Mouse (Mus musculus) CH12.LX (cell line): ENCODE data around the gene Podnl1. TPM values are rescaled to one million over a fixed set of nuclear protein-coding genes. Genes with fewer than 3 reads are reported as not detected.

Experiments used
- DNase-seq: peaks from one replicate; pipeline ENCODE4 v3.0.0-alpha.2; 2013; ENCODE audit errors: extremely low read depth
- H3K27ac ChIP-seq: 2 replicates; pipeline ENCODE4 v1.5.1; 2012; ENCODE audit warnings: low read depth, mild to moderate bottlenecking, control low read depth, moderate library complexity; ENCODE audit not compliant: insufficient read depth
- H3K27me3 ChIP-seq: replicated peaks from 2 replicates; pipeline ENCODE3; 2012; ENCODE audit warnings: inconsistent platforms
- H3K36me3 ChIP-seq, 2 experiments: replicated peaks in 1 of 2; 2 replicates each; pipeline versions ENCODE3 to v1.6.1; 2012; ENCODE audit warnings: inconsistent platforms in 1 of 2, low read length in 1 of 2, mild to moderate bottlenecking in 1 of 2, mixed read lengths in 1 of 2, moderate library complexity in 1 of 2; ENCODE audit not compliant: control insufficient read depth in 1 of 2, insufficient read depth in 1 of 2
- H3K4me1 ChIP-seq, 2 experiments: 2 replicates each; pipeline ENCODE4 v1.6.1; 2012; ENCODE audit warnings: inconsistent platforms in 1 of 2, moderate library complexity in 1 of 2; ENCODE audit not compliant: insufficient read depth in 2 of 2, control insufficient read depth in 1 of 2
- H3K4me2 ChIP-seq: 2 replicates; pipeline ENCODE4 v1.6.1; 2012; ENCODE audit warnings: low read depth, mild to moderate bottlenecking, control low read depth; ENCODE audit not compliant: poor library complexity, insufficient read depth, severe bottlenecking
- H3K4me3 ChIP-seq, 3 experiments: fragments of 150-350 bp in 1 of 3; sonication (generic) in 1 of 3; replicated peaks in 1 of 3; 2 replicates each; pipeline versions ENCODE3 to v1.5.1; 2011 to 2012; ENCODE audit warnings: low read depth in 2 of 3, low read length in 2 of 3, mild to moderate bottlenecking in 2 of 3, moderate library complexity in 2 of 3, control low read depth in 1 of 3, improper control_type of control experiment in 1 of 3, inconsistent platforms in 1 of 3, mixed read lengths in 1 of 3; ENCODE audit not compliant: poor library complexity in 1 of 3
- H3K79me2 ChIP-seq: replicated peaks from 2 replicates; pipeline ENCODE4 v1.6.1; 2012; ENCODE audit warnings: mild to moderate bottlenecking, moderate library complexity; ENCODE audit not compliant: control insufficient read depth, poor library complexity, insufficient read depth, severe bottlenecking; ENCODE audit errors: extremely low read depth
- H3K9ac ChIP-seq: 2 replicates; pipeline ENCODE4 v1.6.1; 2012; ENCODE audit warnings: low read depth, mild to moderate bottlenecking, control low read depth, moderate library complexity; ENCODE audit not compliant: insufficient read depth
- H3K9me3 ChIP-seq: replicated peaks from 2 replicates; pipeline ENCODE3; 2012; ENCODE audit warnings: low read length, inconsistent platforms, mixed read lengths
- CHD2 ChIP-seq: IDR thresholded peaks from 2 replicates; pipeline ENCODE4 v1.6.1; 2011; ENCODE audit warnings: low read length, improper control_type of control experiment
- CTCF ChIP-seq, 2 experiments: IDR thresholded peaks in 1 of 2; conservative IDR thresholded peaks in 1 of 2; 2 replicates each; pipeline ENCODE4 v1.5.1; 2011 to 2012; ENCODE audit warnings: low read depth in 2 of 2, low read length in 2 of 2, improper control_type of control experiment in 1 of 2, inconsistent platforms in 1 of 2, mild to moderate bottlenecking in 1 of 2, moderate library complexity in 1 of 2
- EP300 ChIP-seq: IDR thresholded peaks from 2 replicates; pipeline ENCODE4 v1.6.1; 2011; ENCODE audit warnings: low read length, improper control_type of control experiment
- ETS1 ChIP-seq: conservative IDR thresholded peaks from 2 replicates; pipeline ENCODE4 v1.6.1; 2012; ENCODE audit warnings: low read depth, mild to moderate bottlenecking, inconsistent platforms, low read length, improper control_type of control experiment, moderate library complexity
- HCFC1 ChIP-seq: IDR thresholded peaks from 2 replicates; pipeline ENCODE4 v1.6.1; 2012; ENCODE audit warnings: low read depth, mild to moderate bottlenecking, inconsistent platforms, low read length, improper control_type of control experiment
- MAZ ChIP-seq: IDR thresholded peaks from 2 replicates; pipeline ENCODE4 v1.6.1; 2012; ENCODE audit warnings: low read depth, mild to moderate bottlenecking, inconsistent platforms, low read length, improper control_type of control experiment, moderate library complexity
- MEF2A ChIP-seq: IDR thresholded peaks from 2 replicates; pipeline ENCODE4 v1.6.1; 2014; ENCODE audit warnings: low read depth, mild to moderate bottlenecking, inconsistent platforms, low read length, improper control_type of control experiment, borderline replicate concordance
- MYC ChIP-seq: IDR thresholded peaks from 2 replicates; pipeline ENCODE4 v1.6.1; 2011; ENCODE audit warnings: low read depth, mild to moderate bottlenecking, improper control_type of control experiment, low read length
- NRF1 ChIP-seq: IDR thresholded peaks from 2 replicates; pipeline ENCODE4 v1.6.1; 2014; ENCODE audit warnings: low read depth, mild to moderate bottlenecking, inconsistent platforms, low read length, improper control_type of control experiment, moderate library complexity
- TBP ChIP-seq: conservative IDR thresholded peaks from 2 replicates; pipeline ENCODE4 v1.6.1; 2011; ENCODE audit warnings: low read depth, low read length, improper control_type of control experiment
- ZC3H11A ChIP-seq: IDR thresholded peaks from 2 replicates; pipeline ENCODE4 v1.6.1; 2012; ENCODE audit warnings: low read depth, mild to moderate bottlenecking, inconsistent platforms, low read length, improper control_type of control experiment
- dilution Hi-C: fragments of 300-500 bp; cut with MboI; formaldehyde crosslinking; loops from 2 replicates; pipeline ENCODE4 v1.14.3; 2020; ENCODE audit warnings: low sequenced_read_pairs; ENCODE audit not compliant: extremely low pct_unique_long_range_greater_than_20kb, extremely low pct_ligation_motif_present
- in situ Hi-C: fragments of 300-500 bp; cut with MboI; formaldehyde crosslinking; loops from 3 replicates; pipeline ENCODE4 v1.14.3; 2019; ENCODE audit warnings: low sequenced_read_pairs, low pct_ligation_motif_present, low pct_unique_long_range_greater_than_20kb, mixed read lengths
- polyA plus RNA-seq: library from polyadenylated mRNA; unstranded; fragments of >175 nt; gene quantifications from 2 replicates; pipeline ENCODE4 v1.2.1, GENCODE M21; 2012; ENCODE audit warnings: low read depth; ENCODE audit not compliant: insufficient read length
- total RNA-seq, 2 experiments: library from RNA; depleted of rRNA; stranded (reverse); fragments of 300-350 nt in 1 of 2; fragments of >200 nt in 1 of 2; gene quantifications; 2 replicates each; pipeline ENCODE4 v1.2.3; 2012 to 2014

Podnl1 gene
- total and polyA plus RNA-seq, 3 experiments: 0.98 to 2.8 (median 2.0) TPM

DNA sequence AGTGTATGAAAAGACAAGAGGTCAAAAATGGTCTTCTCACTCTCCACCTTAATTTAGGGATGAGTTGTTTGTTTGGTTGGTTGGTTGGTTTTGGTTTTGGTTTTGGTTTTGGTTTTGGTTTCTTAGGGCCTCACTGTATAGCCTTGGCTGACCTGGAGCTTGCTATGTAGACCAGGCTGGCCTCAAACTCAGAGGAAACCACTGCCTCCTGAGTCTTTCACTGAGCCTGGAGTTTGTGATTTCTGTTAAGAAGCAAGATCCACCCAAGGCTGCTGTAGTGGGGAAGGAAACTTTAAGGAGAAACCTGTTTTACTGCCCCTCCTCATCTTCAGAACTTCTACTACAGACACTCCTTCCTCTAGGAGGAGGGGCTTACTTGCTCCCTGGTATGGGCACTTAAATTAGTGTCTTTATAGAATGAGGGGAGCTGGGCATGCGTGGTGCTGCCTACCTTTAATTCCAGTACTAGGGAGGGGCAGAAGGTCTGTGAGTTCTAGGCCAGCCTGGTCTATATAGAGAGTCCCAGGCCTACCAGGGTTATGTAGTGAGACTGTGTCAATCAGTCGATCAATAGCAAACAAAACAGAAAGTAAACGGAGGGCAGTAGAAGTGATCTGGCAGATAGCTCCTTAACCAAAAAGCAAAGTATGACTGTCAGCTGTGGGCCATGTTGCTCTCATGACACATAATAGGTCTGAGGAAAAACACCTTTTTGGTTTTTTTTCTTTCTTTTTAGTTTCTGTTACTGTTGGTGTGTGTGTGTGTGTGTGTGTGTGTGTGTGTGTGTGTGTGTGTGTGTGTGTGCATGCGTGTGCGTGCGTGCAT is 19.4 kb upstream of the Podnl1 start:
- dilution Hi-C loops: no loop called here
- peaks cover 14% of the 10 kb centered on the region for H3K79me2 ChIP-seq

GRCm38 (mm10) chr8:84115646-84116045 is 10.1 kb upstream of the Podnl1 start:
- dilution Hi-C loops: no loop called here
- DNase-seq: no peak
- H3K4me2 ChIP-seq: no peak overlapping the region
- TF ChIP-seq EP300 (no peak), CTCF (conservative IDR thresholded peaks at IDR 0.05 in 1 of 2, IDR thresholded peaks at IDR 0.05 in 1 of 2; ENCODE audit: low read depth in 2 of 2, low read length in 2 of 2) (no peak), MEF2A (no peak), CHD2 (no peak), MYC (no peak)
- peaks cover 7% of the 10 kb centered on the region for H3K9me3 ChIP-seq
- no peaks in the 10 kb centered on the region for H3K79me2 ChIP-seq
- no peaks in the 10 kb centered on the region for H3K27me3 ChIP-seq
- H3K9ac ChIP-seq: no peak overlapping the region
- H3K27ac ChIP-seq: no peak overlapping the region
- H3K36me3 ChIP-seq: no peaks in the 10 kb centered on the region
- peaks cover 7 to 12% of the 10 kb centered on the region in 2 experiments for H3K4me1 ChIP-seq
- H3K4me3 ChIP-seq: no peak overlapping the region
- in situ Hi-C loops: no loop called here

More for the DNA sequence above, 19.4 kb upstream of the Podnl1 start:
- 0 out of 2 replicates have a peak, but pooled peaks have one; percentile 7 for TF ChIP-seq HCFC1
- no peak for TF ChIP-seq TBP
- TF ChIP-seq MAZ: 0 out of 2 replicates have a peak, but pooled peaks have one; percentile 36
- peak; percentile 60 for TF ChIP-seq ETS1
- TF ChIP-seq NRF1: peak; percentile 74
- no peak for TF ChIP-seq ZC3H11A
- TF ChIP-seq, all 38 proteins: peak for 4
- Histone ChIP-seq H3K9ac (no peak overlapping the region), H3K27ac (peak overlapping the region; percentile 93), H3K27me3 (no peaks in the 10 kb centered on the region), H3K36me3 (peaks cover 14 to 18% of the 10 kb centered on the region in 2 experiments), H3K9me3 (peaks cover 3% of the 10 kb centered on the region), H3K4me2 (peak overlapping the region; percentile 40; the same call in 1 of the 2 replicates), H3K4me1 (peaks cover 15 to 34% of the 10 kb centered on the region in 2 experiments), H3K4me3 (peak overlapping the region in 1 of 3 experiments; percentile 40)
- in situ Hi-C loops: loop anchor here (10.0 kb wide), 1 partner anchor 52 kb away; no protein-coding TSS in a partner anchor
- DNase-seq: no peak

DNA sequence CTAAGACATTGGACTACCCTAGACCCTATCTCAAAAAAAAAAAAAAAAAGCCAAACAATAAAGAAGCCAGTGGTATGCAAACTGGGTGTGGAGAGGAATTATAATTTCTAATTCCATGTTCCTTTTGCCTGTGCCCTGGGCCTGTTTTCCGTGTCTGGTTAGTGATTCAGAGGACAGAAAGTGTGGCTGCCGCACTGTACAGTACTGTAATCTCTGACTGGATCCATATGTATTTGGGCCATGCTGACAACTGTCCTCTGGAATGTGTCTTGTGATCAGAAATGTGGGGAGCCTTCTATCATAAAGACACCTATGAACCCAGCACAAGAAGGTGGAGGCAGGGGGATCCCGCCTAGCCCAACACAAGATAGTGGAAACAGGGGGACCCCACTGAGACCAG is 3.6 kb upstream of the Podnl1 start:
- no peak for DNase-seq
- H3K4me1 ChIP-seq: peaks cover 16 to 21% of the 10 kb centered on the region in 2 experiments
- dilution Hi-C loops: no loop called here
- no peaks in the 10 kb centered on the region for H3K79me2 ChIP-seq
- no peak for TF ChIP-seq CHD2
- TF ChIP-seq MEF2A: no peak
- no peak for TF ChIP-seq HCFC1
- TF ChIP-seq, all 38 proteins: peak for 0
- peaks cover 2% of the 10 kb centered on the region for H3K27me3 ChIP-seq
- H3K36me3 ChIP-seq: no peaks in the 10 kb centered on the region
- in situ Hi-C loops: no loop called here
- H3K27ac ChIP-seq: no peak overlapping the region
- no peak overlapping the region for H3K4me3 ChIP-seq
- peaks cover 7% of the 10 kb centered on the region for H3K9me3 ChIP-seq
- H3K4me2 ChIP-seq: no peak overlapping the region
- H3K9ac ChIP-seq: no peak overlapping the region
